Mouse (Mus musculus): ENCODE data around the gene Scgb3a1. TPM values are rescaled to one million over a fixed set of nuclear protein-coding genes. Genes with fewer than 3 reads are reported as not detected.

Gene Scgb3a1
- total and polyA plus RNA-seq, 2 experiments from 2014 or later: not detected

GRCm38 (mm10) chr11:49684237-49684973 is 21.0 kb downstream of the Scgb3a1 start:
- no peaks in the 10 kb centered on the region for H3K9me3 ChIP-seq (ENCODE audit: low read length)
- H3K9ac ChIP-seq: no peak overlapping the region
- H3K36me3 ChIP-seq (ENCODE audit: insufficient read depth): peaks cover 46% of the 10 kb centered on the region
- no peaks in the 10 kb centered on the region for H3K4me1 ChIP-seq (ENCODE audit: insufficient read depth)
- ATAC-seq (no peak), DNase-seq (no peak)
- no peak overlapping the region for H3K27ac ChIP-seq (ENCODE audit: low read depth, low read length)
- no peak overlapping the region for H3K4me2 ChIP-seq (ENCODE audit: low read depth)
- no peak for TF ChIP-seq CTCF (IDR thresholded peaks at IDR 0.05; ENCODE audit: low read depth)
- H3K27me3 ChIP-seq (ENCODE audit: insufficient read depth, low read length): no peaks in the 10 kb centered on the region
- no peak overlapping the region for H3K4me3 ChIP-seq (ENCODE audit: low read depth, low read length)
- 94% methylated on average over 12 of the region's 12 CpGs for WGBS

- Histone ChIP-seq H3K27ac (ENCODE audit: low read depth, low read length) (no peak overlapping the region), H3K4me3 (ENCODE audit: low read depth, low read length) (no peak overlapping the region), H3K36me3 (ENCODE audit: insufficient read depth) (peaks cover 6% of the 10 kb centered on the region), H3K9ac (no peak overlapping the region), H3K27me3 (ENCODE audit: insufficient read depth, low read length) (no peaks in the 10 kb centered on the region), H3K9me3 (ENCODE audit: low read length) (0 out of 2 replicates have a peak, but pooled peaks cover 4% of the 10 kb centered on the region), H3K4me1 (ENCODE audit: insufficient read depth) (no peaks in the 10 kb centered on the region), H3K4me2 (ENCODE audit: low read depth) (no peak overlapping the region)
- DNase-seq: no peak
- no peak for ATAC-seq
- no peak for TF ChIP-seq CTCF (IDR thresholded peaks at IDR 0.05; ENCODE audit: low read depth)
- WGBS: 98% methylated on average over 3 of the region's 3 CpGs
These were observed 31.6 kb downstream of the Scgb3a1 start for GRCm38 (mm10) chr11:49695013-49695412.

- no peak for TF ChIP-seq CTCF (IDR thresholded peaks at IDR 0.05; ENCODE audit: low read depth)
- no peak for ATAC-seq
- no peak overlapping the region for H3K4me3 ChIP-seq (ENCODE audit: low read depth, low read length)
- DNase-seq: no peak
- H3K27me3 ChIP-seq (ENCODE audit: insufficient read depth, low read length): no peaks in the 10 kb centered on the region
- no peaks in the 10 kb centered on the region for H3K4me1 ChIP-seq (ENCODE audit: insufficient read depth)
- H3K4me2 ChIP-seq (ENCODE audit: low read depth): no peak overlapping the region
- H3K36me3 ChIP-seq (ENCODE audit: insufficient read depth): peaks cover 6% of the 10 kb centered on the region
- 66% methylated on average over 2 of the region's 2 CpGs for WGBS
- H3K9me3 ChIP-seq (ENCODE audit: low read length): 0 out of 2 replicates have a peak, but pooled peaks cover 4% of the 10 kb centered on the region
- no peak overlapping the region for H3K27ac ChIP-seq (ENCODE audit: low read depth, low read length)
- no peak overlapping the region for H3K9ac ChIP-seq
These were observed 32.3 kb downstream of the Scgb3a1 start for GRCm38 (mm10) chr11:49695695-49696094.

GRCm38 (mm10) chr11:49696472-49696871 is 33.1 kb downstream of the Scgb3a1 start:
- no peaks in the 10 kb centered on the region for H3K27me3 ChIP-seq (ENCODE audit: insufficient read depth, low read length)
- H3K4me1 ChIP-seq (ENCODE audit: insufficient read depth): no peaks in the 10 kb centered on the region
- H3K27ac ChIP-seq (ENCODE audit: low read depth, low read length): no peak overlapping the region
- ATAC-seq: no peak
- TF ChIP-seq CTCF (IDR thresholded peaks at IDR 0.05; ENCODE audit: low read depth): no peak
- no peak overlapping the region for H3K9ac ChIP-seq
- H3K4me2 ChIP-seq (ENCODE audit: low read depth): no peak overlapping the region
- WGBS: 92% methylated on average over 2 of the region's 2 CpGs
- H3K9me3 ChIP-seq (ENCODE audit: low read length): 0 out of 2 replicates have a peak, but pooled peaks cover 4% of the 10 kb centered on the region
- no peak for DNase-seq
- no peak overlapping the region for H3K4me3 ChIP-seq (ENCODE audit: low read depth, low read length)
- H3K36me3 ChIP-seq (ENCODE audit: insufficient read depth): peaks cover 11% of the 10 kb centered on the region

- ATAC-seq (no peak), DNase-seq (no peak)
- Histone ChIP-seq H3K9me3 (ENCODE audit: low read length) (no peaks in the 10 kb centered on the region), H3K36me3 (ENCODE audit: insufficient read depth) (peaks cover 20% of the 10 kb centered on the region), H3K4me3 (ENCODE audit: low read depth, low read length) (no peak overlapping the region), H3K4me2 (ENCODE audit: low read depth) (no peak overlapping the region), H3K27ac (ENCODE audit: low read depth, low read length) (no peak overlapping the region), H3K9ac (no peak overlapping the region), H3K27me3 (ENCODE audit: insufficient read depth, low read length) (no peaks in the 10 kb centered on the region), H3K4me1 (ENCODE audit: insufficient read depth) (no peaks in the 10 kb centered on the region)
- 94% methylated on average over 5 of the region's 5 CpGs for WGBS
- TF ChIP-seq CTCF (IDR thresholded peaks at IDR 0.05; ENCODE audit: low read depth): no peak
These were observed 34.4 kb downstream of the Scgb3a1 start for GRCm38 (mm10) chr11:49697779-49698178.

- TF ChIP-seq CTCF (IDR thresholded peaks at IDR 0.05; ENCODE audit: low read depth): no peak
- 95% methylated on average over 1 of the region's 1 CpGs for WGBS
- ATAC-seq: no peak
These were observed 35.7 kb downstream of the Scgb3a1 start for GRCm38 (mm10) chr11:49699079-49699478.

GRCm38 (mm10) chr11:49702014-49702413 is 38.6 kb downstream of the Scgb3a1 start:
- Histone ChIP-seq H3K4me1 (ENCODE audit: insufficient read depth) (no peaks in the 10 kb centered on the region), H3K9me3 (ENCODE audit: low read length) (no peaks in the 10 kb centered on the region), H3K36me3 (ENCODE audit: insufficient read depth) (peaks cover 20% of the 10 kb centered on the region), H3K27me3 (ENCODE audit: insufficient read depth, low read length) (no peaks in the 10 kb centered on the region), H3K27ac (ENCODE audit: low read depth, low read length) (no peak overlapping the region), H3K4me2 (ENCODE audit: low read depth) (no peak overlapping the region), H3K9ac (no peak overlapping the region), H3K4me3 (ENCODE audit: low read depth, low read length) (no peak overlapping the region)
- ATAC-seq (no peak), DNase-seq (no peak)
- WGBS: over 99% methylated on average over 8 of the region's 8 CpGs
- no peak for TF ChIP-seq CTCF (IDR thresholded peaks at IDR 0.05; ENCODE audit: low read depth)

More at GRCm38 (mm10) chr11:49699079-49699478, 35.7 kb downstream of the Scgb3a1 start:
- H3K27me3 ChIP-seq (ENCODE audit: insufficient read depth, low read length): no peaks in the 10 kb centered on the region
- H3K9ac ChIP-seq: no peak overlapping the region
- DNase-seq: no peak
- no peaks in the 10 kb centered on the region for H3K9me3 ChIP-seq (ENCODE audit: low read length)
- H3K4me2 ChIP-seq (ENCODE audit: low read depth): no peak overlapping the region
- H3K27ac ChIP-seq (ENCODE audit: low read depth, low read length): no peak overlapping the region
- peaks cover 20% of the 10 kb centered on the region for H3K36me3 ChIP-seq (ENCODE audit: insufficient read depth)
- no peak overlapping the region for H3K4me3 ChIP-seq (ENCODE audit: low read depth, low read length)
- no peaks in the 10 kb centered on the region for H3K4me1 ChIP-seq (ENCODE audit: insufficient read depth)

Data from forebrain, postnatal 0 days (tissue).